Mouse (Mus musculus) ES-Bruce4 (cell line): ENCODE measurements around the gene Foxp4. TPM values are rescaled to one million over a fixed set of nuclear protein-coding genes. Genes with fewer than 3 reads are reported as not detected.

Experiments used
- H3K27ac ChIP-seq: 2 replicates; pipeline ENCODE4 v1.5.1; 2012; ENCODE audit warnings: low read length, inconsistent platforms; ENCODE audit not compliant: insufficient read depth
- H3K27me3 ChIP-seq: 2 replicates; pipeline ENCODE4 v1.6.1; 2012; ENCODE audit warnings: mild to moderate bottlenecking, low read length, inconsistent platforms; ENCODE audit not compliant: control insufficient read depth, poor library complexity, insufficient read depth, severe bottlenecking
- H3K36me3 ChIP-seq: 2 replicates; pipeline ENCODE4 v1.6.1; 2012; ENCODE audit warnings: inconsistent platforms, mild to moderate bottlenecking, low read length, moderate library complexity; ENCODE audit not compliant: control insufficient read depth, poor library complexity, insufficient read depth, severe bottlenecking
- H3K4me1 ChIP-seq: one replicate; pipeline ENCODE4 v1.8.1; 2011; ENCODE audit warnings: low read length; ENCODE audit not compliant: control insufficient read depth, insufficient read depth
- H3K4me3 ChIP-seq: 2 replicates; pipeline ENCODE4 v1.5.1; 2011; ENCODE audit warnings: low read depth, mild to moderate bottlenecking, low read length
- H3K9ac ChIP-seq: 2 replicates; pipeline ENCODE4 v1.6.1; 2012; ENCODE audit warnings: low read depth, mild to moderate bottlenecking, inconsistent platforms; ENCODE audit not compliant: poor library complexity, severe bottlenecking
- H3K9me3 ChIP-seq: replicated peaks from 2 replicates; pipeline ENCODE4 v1.6.1; 2012; ENCODE audit warnings: mild to moderate bottlenecking, low read length, inconsistent platforms; ENCODE audit not compliant: control insufficient read depth, poor library complexity, insufficient read depth, severe bottlenecking
- CTCF ChIP-seq: IDR thresholded peaks from one replicate; pipeline ENCODE4 v1.8.1; 2011; ENCODE audit warnings: low read depth, low read length
- EP300 ChIP-seq: IDR thresholded peaks from 2 replicates; pipeline ENCODE4 v1.6.1; 2011; ENCODE audit warnings: low read depth, low read length; ENCODE audit not compliant: insufficient read depth
- POLR2A ChIP-seq: IDR thresholded peaks from one replicate; pipeline ENCODE4 v1.8.1; 2011; ENCODE audit warnings: low read length; ENCODE audit not compliant: insufficient read depth
- polyA plus RNA-seq: library from polyadenylated mRNA; stranded (reverse); fragments of >200 nt; gene quantifications from 2 replicates; pipeline ENCODE4 v1.2.4, GENCODE M21; 2011; ENCODE audit warnings: low read depth; ENCODE audit not compliant: missing spikeins, insufficient read depth, insufficient read length

Foxp4 gene
- polyA plus RNA-seq, 1 experiment, result 44.2 TPM

DNA sequence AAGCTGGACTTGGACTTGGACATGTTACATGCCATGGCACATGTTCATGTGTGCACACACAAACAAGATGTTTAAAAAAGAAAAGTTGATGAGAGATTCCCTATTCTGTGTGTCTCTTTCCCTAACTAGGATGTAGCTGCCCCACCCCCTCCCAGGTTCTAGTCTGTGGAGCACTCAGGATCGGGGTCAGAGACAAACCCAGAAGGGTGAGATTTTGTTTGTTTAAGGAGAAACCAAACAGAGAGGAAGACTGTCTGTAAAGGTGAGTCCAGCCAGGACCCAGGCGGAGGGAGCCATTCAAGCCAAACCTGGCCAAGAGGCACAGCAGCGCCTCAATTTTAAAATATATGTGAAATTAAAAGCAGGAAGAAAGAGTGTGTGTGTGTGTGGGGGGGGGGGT lies 7.2 kb downstream of the Foxp4 start:
- no peak overlapping the region for H3K27ac ChIP-seq
- H3K27me3 ChIP-seq, result no peaks in the 10 kb centered on the region
- no peak overlapping the region for H3K4me3 ChIP-seq
- H3K9me3 ChIP-seq, result no peaks in the 10 kb centered on the region
- H3K9ac ChIP-seq, result no peak overlapping the region
- H3K4me1 ChIP-seq, result peaks cover 17% of the 10 kb centered on the region
- TF ChIP-seq POLR2A (no peak), CTCF (no peak), EP300 (no peak)
- 0 out of 2 replicates have a peak, but pooled peaks cover 2% of the 10 kb centered on the region for H3K36me3 ChIP-seq

DNA sequence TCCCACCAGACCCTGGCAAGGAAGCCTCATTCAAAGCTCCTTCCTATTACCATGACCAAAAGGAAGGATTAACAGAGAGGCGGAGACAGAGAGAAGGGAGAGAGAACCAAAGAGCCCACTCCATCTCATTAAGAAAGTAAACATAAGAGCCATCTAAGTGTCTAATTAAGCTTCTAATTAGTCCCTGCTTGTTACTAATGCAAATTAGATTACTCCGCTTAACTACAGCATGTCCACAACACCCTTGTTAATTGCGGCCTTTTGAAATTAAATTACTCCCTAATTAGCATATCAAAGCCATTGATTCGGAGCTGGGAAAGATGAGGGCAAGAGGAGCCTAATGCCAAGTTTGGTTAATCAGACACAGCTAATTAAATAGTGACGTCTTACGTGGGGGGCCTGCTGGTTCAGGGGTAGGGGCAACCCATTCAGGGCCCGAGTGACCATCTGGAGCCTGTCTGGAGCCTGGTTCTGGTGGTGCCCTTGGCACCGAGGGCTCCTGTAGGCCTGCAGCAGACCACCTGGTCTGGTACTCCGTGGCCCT lies 9.7 kb downstream of the Foxp4 start:
- peaks cover 16% of the 10 kb centered on the region for H3K4me1 ChIP-seq
- TF ChIP-seq EP300 (no peak), CTCF (no peak), POLR2A (no peak)
- H3K4me3 ChIP-seq, result no peak overlapping the region
- no peaks in the 10 kb centered on the region for H3K27me3 ChIP-seq
- H3K9me3 ChIP-seq, result no peaks in the 10 kb centered on the region
- H3K27ac ChIP-seq, result no peak overlapping the region
- no peak overlapping the region for H3K9ac ChIP-seq
- H3K36me3 ChIP-seq, result 0 out of 2 replicates have a peak, but pooled peaks cover 2% of the 10 kb centered on the region

DNA sequence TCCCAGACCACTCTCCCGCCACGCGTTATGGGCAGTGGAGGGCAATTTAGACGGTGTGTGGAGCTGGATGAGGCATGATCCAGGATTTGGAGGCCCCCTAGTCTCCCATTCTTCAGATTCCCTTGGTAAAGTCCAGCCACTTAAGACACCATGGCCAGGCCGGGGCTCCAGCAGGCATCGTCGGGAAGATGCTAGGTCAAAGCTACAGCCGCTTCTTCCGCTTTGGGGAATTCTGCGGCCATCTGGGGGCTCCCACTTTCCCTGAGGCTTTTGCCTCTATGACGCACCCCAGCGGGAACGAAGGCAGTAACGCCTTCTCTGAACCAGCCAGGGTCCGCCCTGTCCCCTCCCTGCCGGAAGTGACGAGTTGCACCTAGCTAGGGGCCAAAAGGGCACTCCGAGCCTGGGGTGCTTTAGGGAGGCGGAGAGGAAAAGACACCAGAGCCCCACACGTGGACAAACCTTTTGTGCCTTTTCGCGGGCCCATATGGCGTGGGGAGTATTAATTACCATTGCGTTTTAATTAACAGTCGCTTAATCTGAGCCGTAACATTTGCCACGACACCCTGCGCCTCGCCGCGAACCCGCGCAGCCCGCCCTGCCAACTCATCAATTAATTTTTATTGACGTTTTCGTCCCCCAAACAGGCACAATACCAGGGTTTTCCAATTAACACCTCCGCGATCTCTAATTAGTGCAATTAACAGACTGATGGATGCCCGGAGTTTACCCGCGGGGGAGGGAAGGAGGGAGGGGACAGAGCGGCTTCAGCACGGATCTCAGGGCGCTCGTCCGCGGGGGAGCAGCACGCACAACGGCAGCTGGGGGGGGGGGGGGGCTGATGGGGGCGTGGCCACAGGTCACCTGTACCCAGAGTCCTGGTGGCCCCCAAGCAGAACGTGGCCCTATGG lies 15.1 kb downstream of the Foxp4 start:
- Histone ChIP-seq H3K9me3 (no peaks in the 10 kb centered on the region), H3K27ac (no peak overlapping the region), H3K27me3 (no peaks in the 10 kb centered on the region), H3K36me3 (no peaks in the 10 kb centered on the region), H3K4me3 (peak overlapping the region; percentile 74), H3K9ac (peak overlapping the region; percentile 75), H3K4me1 (peaks cover 18% of the 10 kb centered on the region)
- TF ChIP-seq EP300, result peak; percentile 72; the same call in 1 of the 2 replicates
- peak; percentile 23 for TF ChIP-seq CTCF
- TF ChIP-seq POLR2A, result no peak

DNA sequence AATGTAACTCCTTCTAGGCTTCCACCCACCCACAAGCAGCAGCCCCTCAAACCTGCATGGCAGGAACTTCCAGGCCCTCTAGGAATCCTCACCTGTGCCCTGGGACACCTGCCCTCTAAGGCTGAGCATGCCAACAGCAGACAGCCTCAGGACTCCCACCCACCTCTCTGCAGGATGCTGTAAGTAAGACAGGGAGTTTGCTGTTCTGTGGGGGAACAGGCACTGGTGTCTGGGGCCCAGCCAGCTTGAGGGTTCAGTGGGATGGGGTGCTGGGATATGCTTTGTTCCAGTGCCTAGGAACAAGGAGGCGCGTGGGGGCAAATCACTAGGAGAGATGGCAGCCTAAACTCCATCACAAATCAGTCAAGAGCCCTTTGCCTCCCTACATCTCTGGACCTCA lies 16.4 kb downstream of the Foxp4 start:
- Histone ChIP-seq H3K9ac (no peak overlapping the region), H3K27ac (no peak overlapping the region), H3K4me3 (no peak overlapping the region), H3K36me3 (0 out of 2 replicates have a peak, but pooled peaks cover under 1% of the 10 kb centered on the region), H3K4me1 (peaks cover 15% of the 10 kb centered on the region), H3K27me3 (no peaks in the 10 kb centered on the region), H3K9me3 (no peaks in the 10 kb centered on the region)
- TF ChIP-seq EP300 (no peak), POLR2A (no peak), CTCF (no peak)

DNA sequence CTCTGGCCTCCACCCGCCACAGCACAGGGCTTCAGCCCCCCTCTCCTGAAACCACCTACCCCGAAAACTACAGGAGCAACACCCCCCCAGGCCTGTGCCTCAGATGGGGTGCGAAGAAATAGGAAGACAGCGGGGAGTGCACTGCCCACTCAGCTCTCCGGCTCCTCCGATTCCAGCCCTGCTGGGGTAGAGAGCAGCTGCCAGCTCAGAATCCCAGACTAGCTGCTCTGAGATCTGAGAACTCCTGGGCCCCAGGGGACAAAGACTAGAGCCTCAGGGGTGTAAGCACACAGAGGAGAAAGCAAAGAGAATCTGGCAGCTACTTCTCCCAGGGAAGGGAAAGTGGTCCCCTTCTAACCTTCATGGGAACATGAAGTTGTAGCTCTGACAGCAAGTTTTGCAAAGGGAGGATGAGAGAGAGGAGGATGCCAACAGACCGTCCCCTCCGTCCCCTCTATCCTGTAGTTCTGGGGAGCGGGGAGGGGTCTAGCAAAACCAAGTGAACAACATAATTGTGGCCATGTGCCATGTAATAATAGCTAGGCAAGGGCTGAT lies 17.0 kb downstream of the Foxp4 start:
- Histone ChIP-seq H3K4me1 (peaks cover 15% of the 10 kb centered on the region), H3K27me3 (no peaks in the 10 kb centered on the region), H3K9ac (no peak overlapping the region), H3K27ac (no peak overlapping the region), H3K36me3 (peaks cover 5% of the 10 kb centered on the region), H3K4me3 (no peak overlapping the region), H3K9me3 (no peaks in the 10 kb centered on the region)
- no peak for TF ChIP-seq CTCF
- no peak for TF ChIP-seq POLR2A
- no peak for TF ChIP-seq EP300
